Mouse (Mus musculus): ENCODE data around the gene Ripk3.

Gene Ripk3

DNA sequence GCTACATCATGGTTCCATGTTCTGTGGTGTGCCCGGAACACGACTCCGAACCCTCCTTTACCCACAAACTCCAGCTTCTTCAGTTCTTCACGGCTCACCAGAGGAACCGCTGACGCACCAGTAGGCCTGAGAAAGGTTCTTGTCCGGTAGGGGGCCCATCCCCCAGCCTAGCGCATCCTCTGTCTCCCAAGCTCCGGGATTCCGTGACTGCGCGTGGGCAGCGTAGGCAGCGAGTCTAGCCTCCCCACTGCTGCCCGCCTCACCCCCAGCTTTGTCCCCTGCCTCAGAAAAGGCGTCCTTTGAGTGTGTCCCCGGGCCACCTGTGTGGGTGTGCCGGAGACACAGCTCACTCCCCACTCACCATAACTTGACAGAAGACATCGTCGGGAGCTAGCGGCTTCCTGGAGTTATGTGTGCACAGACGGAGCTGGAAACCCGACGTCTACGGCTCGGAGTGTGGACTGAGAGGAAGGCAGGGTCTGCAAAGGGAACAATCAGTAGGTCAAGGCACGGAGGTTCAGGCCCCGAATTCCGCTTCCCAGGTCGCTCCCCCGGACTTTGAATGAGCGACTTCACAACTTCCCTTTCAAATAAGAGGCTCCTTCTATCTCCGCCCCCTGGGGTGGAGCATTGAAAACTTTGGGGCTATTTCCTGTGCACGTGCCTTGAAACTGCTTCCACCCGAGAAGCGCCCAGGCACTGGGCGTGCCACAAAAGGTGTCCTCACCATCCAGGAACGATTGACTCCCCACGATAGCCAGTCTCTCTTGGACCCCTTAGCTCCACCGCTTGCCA, at the start of gene Ripk3:
Ripk3 (minus strand) TSS at position 610 of the 795 bp plus-strand sequence.
- DNase-seq: no peak

GRCm38 (mm10) chr14:55838312-55838711, 49.6 kb upstream of the Ripk3 start:
- DNase-seq: no peak

DNA sequence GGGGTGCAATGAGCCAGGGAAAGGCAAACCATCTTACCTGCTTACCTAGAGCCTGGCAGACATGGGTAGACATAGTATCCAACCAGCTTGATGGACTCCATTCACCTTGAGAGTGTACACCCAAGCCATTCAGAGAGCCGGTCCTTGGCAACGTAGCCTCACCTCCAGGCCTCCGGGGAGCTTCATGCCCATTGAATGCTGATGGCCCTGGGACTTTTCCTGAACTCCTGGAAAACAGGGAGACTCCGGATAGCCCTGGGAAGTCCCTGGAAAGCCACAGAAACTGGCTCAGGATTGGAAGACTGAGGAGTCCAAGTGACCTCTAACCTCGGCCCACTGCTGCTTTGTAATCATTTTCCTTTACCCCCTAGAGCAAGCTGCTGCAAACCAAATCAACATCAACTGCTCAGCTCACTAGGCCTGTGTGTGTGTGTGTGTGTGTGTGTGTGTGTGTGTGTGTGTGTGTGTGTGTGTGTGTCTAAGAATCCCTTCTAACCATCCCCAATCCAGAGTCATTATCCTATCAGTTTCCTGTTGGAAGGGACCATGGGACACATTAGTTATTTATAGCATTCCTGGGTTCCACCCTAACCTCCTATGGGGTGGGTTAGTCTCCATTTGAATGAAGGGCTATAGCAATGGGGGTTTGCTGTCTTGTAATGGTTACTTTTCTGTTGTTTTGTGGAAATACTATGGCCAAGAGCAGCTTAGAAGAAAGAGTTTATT, 46.3 kb upstream of the Ripk3 start:
- no peak for DNase-seq

GRCm38 (mm10) chr14:55833126-55833525, 44.5 kb upstream of the Ripk3 start:
- no peak for DNase-seq

- DNase-seq: no peak
These were observed 41.7 kb upstream of the Ripk3 start for GRCm38 (mm10) chr14:55830331-55830730.

- no peak for DNase-seq
These were observed 41.2 kb upstream of the Ripk3 start for GRCm38 (mm10) chr14:55829854-55830253.

DNA sequence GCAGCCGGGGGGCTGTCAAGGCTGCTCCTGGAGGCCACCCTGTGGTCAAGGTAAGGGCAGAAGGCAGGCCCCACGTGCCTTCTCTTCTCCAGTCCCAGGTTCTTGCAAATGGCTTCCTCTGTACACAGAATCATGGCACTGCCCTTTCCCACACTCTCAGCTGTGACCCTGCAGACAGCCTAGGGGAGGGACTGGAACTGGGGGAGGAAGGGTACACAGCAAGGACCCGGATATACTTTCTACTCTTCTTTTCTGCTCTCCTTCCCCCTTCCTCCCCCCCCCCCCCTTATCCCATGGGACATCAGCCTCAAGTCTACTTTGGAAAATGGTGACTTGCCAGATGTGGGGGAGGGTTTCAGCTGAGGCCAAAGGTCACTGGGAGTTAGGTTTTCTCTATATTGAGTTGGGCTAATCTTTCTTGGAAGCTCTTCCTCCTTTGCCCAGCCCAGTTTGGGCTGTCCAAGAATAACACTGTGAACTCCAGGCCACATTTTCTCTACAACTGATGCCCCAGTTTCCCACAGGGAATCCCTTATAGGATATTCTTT, 40.1 kb upstream of the Ripk3 start:
- DNase-seq: no peak

DNA sequence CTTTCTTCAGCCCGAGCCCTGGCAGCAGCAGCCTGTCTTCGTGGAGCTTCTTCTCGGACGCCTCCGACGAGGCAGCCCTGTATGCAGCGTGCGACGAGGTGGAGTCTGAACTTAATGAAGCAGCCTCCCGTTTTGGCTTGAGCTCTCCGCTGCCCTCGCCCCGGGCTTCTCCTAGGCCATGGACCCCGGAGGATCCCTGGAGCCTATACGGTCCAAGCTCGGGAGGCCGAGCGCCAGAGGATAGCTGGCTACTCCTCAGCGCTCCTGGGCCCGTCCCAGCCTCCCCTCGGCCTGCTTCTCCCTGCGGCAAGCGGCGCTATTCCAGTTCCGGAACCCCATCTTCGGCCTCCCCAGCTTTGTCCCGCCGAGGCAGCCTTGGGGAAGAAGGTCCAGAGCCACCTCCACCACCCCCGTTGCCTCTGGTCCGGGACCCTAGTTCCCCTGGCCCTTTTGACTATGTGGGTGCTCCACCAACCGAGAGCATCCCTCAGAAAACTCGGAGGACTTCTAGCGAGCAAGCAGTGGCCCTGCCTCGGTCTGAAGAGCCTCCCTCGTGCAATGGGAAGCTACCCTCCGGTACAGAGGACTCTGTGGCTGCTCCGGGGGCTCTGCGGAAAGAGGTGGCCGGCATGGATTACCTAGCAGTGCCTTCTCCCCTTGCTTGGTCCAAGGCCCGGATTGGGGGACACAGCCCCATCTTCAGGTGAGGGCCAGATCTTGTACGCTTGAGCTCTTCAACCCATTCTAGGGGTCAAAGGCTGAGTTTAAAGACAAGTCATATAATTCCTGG, 38.1 kb upstream of the Ripk3 start:
- no peak for DNase-seq

DNA sequence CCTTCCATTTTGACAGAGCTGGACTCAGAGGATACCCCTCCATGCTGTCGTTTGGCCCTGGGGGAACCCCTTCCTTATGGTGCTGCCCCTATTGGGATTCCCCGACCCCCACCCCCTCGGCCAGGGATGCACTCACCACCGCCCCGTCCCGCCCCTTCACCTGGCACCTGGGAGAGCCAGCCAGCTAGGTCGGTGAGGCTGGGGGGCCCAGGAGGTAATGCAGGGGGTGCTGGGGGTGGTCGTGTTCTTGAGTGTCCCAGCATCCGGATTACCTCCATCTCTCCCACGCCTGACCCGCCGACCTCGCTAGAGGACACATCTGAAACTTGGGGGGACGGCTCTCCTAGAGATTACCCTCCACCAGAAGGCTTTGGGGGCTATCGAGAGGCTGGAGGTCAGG, 37.5 kb upstream of the Ripk3 start:
- DNase-seq: no peak

DNA sequence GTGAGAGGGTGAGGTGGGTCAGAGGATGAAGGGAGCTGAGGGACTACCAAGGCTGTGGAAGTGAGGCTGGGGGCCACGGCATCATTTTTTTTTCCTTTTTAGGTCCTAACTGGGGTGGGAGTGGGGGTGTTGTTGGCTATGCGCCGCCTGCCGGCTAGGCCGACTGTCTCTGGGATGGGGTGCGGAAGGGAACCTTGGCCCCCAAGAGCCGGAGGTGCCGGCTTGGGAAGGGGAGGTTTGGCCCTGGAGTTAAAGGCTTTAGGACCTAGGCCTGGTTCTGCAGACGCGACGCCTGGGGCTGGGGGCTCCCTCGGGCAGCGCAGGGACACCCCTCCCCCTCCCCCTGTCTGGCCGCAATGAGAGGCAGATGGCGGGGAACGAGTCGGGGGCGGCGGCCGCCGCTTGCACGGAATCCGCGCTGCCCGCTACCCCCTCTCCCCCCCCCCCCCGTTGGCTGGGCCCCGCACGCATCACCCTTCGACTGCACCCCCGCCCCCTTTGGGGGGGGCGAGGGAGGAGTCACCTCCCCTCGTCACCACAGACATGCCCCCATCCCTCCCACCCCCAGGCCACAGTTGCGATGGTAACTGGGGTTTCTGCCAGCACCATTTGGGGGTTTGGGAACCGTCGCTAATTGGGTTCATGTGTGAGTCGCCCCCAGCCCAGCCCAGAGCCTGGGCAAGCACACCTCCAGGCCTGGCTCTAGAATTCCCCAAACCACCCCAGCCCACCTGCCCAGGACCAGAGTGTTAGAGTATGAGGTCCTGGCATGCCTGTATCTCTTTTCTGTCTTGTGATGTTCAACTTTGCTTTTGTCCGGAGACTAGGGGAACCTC, 36.8 kb upstream of the Ripk3 start:
- DNase-seq: no peak

GRCm38 (mm10) chr14:55824481-55825215, 36.0 kb upstream of the Ripk3 start:
- no peak for DNase-seq

GRCm38 (mm10) chr14:55824001-55824480, 35.4 kb upstream of the Ripk3 start:
- no peak for DNase-seq

DNA sequence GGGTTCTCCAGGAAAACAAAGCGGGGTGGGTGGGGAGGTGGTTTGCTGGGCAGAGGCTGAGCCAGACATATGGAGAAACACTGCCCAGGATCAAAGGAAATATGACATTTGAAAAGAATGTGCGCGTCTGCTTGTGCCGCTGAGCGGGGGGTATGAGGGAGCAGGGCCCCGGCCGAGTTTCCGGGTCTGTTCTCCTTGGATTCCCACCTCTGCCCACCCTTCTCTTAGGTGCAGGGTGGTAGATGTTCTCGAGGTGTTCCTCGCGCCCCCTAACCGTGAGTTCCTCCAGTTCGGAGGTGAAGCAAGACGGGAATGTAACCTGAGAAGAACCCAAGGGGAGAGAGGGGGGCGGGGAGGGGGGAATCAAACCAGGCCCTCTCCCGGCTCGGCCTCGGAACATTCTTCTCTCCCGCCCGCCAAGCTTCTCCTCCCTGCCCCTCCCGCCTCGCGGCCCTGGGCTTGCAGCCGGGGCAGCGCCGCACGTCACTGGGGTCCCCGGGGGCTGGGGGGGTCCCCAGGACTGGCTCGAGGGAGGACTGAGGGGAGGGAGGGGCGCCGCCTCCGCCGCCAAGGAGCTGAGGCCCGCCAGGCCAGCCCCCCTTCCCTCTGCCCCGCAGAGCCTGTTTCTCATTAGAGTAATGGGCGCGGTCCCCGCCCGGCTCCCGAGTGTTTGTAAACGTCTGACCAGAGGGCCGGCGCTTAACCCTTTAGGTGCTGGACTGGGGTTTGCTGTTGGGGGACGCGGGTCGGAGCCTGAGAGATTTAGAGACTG, 34.5 kb upstream of the Ripk3 start, which contains the start of gene Nfatc4:
Nfatc4 (plus strand) TSS at position 154 of the 772 bp plus-strand sequence.
- DNase-seq: peak; percentile 16

DNA sequence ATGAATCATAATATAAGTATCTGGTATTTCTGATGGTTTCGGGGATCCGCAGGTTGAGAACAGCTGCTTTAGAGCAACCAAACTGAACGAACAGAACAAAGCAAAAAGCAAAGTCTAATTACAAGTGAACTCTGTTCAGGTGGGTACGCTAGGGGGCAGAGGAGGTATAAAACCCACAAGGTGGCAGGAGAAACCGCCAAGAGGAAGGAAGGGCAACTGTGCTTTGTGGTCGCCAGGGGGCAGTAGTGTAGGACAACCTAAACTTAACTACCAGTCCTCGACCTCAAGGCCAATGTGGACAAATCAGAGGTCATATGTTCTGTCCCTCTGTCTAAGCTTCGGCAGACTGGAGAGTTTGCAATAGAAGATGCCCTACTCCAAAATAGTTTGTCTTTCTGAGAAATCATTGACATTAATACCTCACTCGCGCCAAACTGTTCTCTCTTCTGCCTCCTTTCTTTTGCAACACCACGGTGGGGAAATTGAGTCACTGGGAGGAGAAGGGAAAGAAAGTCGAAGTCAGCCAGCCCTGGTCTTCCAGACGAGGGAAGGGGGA, 33.8 kb upstream of the Ripk3 start:
- DNase-seq: peak; percentile 60

GRCm38 (mm10) chr14:55820576-55820975, 31.9 kb upstream of the Ripk3 start:
- DNase-seq: no peak

DNA sequence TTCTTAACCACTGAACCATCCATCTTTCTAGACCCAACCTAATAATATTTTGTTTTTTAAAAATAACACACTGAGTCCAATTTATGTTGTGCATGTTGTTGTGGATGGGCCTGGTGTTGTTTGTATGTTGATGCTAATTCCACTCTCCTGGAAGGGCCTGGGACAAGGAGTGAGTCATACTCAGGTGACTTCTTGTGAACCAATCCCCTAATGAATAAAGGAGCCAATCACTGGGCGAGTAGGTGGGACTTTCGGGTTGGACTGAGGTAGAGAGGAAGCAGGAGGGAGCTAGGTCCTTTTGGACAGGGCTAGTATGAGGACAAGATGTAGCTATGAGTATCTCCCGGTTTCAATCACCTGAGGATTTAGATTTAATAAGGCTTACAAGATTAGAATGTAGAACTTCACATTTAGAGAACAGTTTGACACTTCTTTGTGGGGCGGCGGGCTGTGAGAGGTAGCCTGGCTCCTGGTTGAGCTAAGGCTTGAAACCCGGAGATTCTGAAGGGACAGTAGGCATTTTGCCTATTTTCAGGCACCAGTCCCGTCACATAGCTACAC, 31.3 kb upstream of the Ripk3 start:
- DNase-seq: no peak

DNA sequence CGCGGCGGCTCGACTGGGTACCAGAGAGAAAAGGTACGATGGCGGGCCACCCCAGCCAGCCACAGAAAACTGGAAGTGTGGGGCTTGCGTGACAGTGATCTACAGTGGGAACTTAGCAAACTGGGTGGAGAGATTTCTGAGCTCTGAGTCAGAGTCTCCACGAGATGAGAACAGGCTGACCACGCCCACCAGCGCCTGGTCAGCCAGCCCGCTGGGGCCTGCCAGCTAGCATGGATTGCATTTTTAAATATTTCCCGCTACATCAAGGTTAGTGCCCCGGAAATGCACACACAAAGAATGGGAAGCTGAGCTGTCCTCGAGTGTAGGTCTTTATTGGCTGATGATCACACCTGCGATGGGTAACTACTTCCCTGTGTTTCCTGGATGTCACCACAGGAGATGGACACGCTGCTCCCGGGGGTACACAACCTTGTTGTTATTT, 26.7 kb upstream of the Ripk3 start:
- DNase-seq: peak; percentile 40

- peak; percentile 86 for DNase-seq
These were observed 26.2 kb upstream of the Ripk3 start for GRCm38 (mm10) chr14:55814885-55815284.

DNA sequence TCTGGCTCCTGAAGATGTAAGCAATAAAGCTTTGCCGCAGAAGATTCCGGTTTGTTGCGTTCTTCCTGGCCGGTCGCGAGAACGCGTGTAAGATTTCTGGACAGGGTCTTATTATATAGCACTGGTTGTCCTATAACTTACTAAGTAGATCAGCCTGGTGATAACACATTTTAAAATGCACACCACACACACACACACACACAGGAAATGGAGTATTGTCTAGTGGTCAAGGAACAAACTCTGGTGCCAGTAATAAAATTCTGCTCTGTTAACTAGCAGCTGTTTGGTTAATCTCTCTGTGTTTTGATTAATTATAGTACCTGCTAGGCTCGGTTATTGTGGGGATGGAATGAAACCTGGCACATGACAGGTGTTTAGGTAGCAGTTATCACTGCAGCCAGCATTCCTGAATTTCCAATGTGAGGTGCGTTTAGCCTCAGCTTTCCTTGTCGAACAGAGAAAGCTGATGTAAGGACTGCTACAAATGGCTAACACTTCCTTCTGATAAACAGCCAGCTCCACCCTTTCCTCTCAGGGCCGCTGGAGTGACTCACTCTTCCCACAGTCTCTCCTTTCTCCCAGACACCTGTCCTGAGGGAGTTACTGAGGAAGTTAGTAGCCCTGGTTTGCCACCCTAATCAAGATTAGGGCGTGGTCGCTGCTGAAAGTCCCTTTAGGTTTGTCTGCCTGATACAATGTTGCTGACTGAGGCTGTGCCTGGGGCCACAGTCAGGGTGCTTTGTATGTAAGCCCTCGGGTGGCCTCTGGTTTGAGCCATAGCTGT, 6.9 kb upstream of the Ripk3 start:
- DNase-seq: no peak
